Mouse (Mus musculus) embryonic facial prominence, embryonic 13.5 days (tissue): ENCODE data around the gene Anapc15. TPM values are rescaled to one million over a fixed set of nuclear protein-coding genes. Genes with fewer than 3 reads are reported as not detected.
A peak's percentile ranks its signal among the peaks of the same experiment; 100 is the strongest.

Source experiments
- ATAC-seq: fragments of 200-750 bp; cut with Nextera tagmentation; 2 replicates; pipeline ENCODE4 v1.8.0; 2017; ENCODE audit warnings: low read depth; ENCODE audit not compliant: insufficient number of reproducible peaks, insufficient read depth, low FRiP score, low TSS enrichment
- H3K27ac ChIP-seq: fragments of 300-500 bp; sonication (generic); 2 replicates; pipeline ENCODE4 v1.5.1; 2015; ENCODE audit warnings: moderate library complexity, mild to moderate bottlenecking, inconsistent platforms
- H3K27me3 ChIP-seq: fragments of 300-500 bp; sonication (generic); 2 replicates; pipeline ENCODE4 v1.6.1; 2015; ENCODE audit warnings: mild to moderate bottlenecking, inconsistent platforms
- H3K36me3 ChIP-seq: fragments of 300-500 bp; sonication (generic); 2 replicates; pipeline ENCODE4 v1.6.1; 2015; ENCODE audit warnings: mild to moderate bottlenecking, inconsistent platforms
- H3K4me1 ChIP-seq: fragments of 300-500 bp; sonication (generic); 2 replicates; pipeline ENCODE4 v1.6.1; 2015; ENCODE audit warnings: inconsistent platforms
- H3K4me2 ChIP-seq: fragments of 300-500 bp; sonication (generic); 2 replicates; pipeline ENCODE4 v1.6.1; 2015; ENCODE audit warnings: moderate library complexity, mild to moderate bottlenecking, inconsistent platforms
- H3K4me3 ChIP-seq: fragments of 300-500 bp; sonication (generic); 2 replicates; pipeline ENCODE4 v1.5.1; 2015; ENCODE audit warnings: mild to moderate bottlenecking, inconsistent platforms
- H3K9ac ChIP-seq: fragments of 300-500 bp; sonication (generic); 2 replicates; pipeline ENCODE4 v1.6.1; 2015; ENCODE audit warnings: mild to moderate bottlenecking, inconsistent platforms
- H3K9me3 ChIP-seq: fragments of 300-500 bp; sonication (generic); 2 replicates; pipeline ENCODE4 v1.6.1; 2016; ENCODE audit warnings: inconsistent platforms
- WGBS: fragments of 180-500 bp; shearing (Covaris S2); methylation state at CpG from one replicate; pipeline ENCODE4 v1.1.7; 2015; ENCODE audit warnings: mixed read lengths; 5-methylcytosine and 5-hydroxymethylcytosine counted together
- polyA plus RNA-seq: library from polyadenylated mRNA; unstranded; fragments of >200 nt; fragmentation: Nextera tagmentation; extraction: Ambion mirVana; gene quantifications from 2 replicates; pipeline ENCODE4 v1.2.1, GENCODE M21; 2015

Gene Anapc15
- polyA plus RNA-seq, result 70.3 and 73.4 TPM in 2 replicates

DNA sequence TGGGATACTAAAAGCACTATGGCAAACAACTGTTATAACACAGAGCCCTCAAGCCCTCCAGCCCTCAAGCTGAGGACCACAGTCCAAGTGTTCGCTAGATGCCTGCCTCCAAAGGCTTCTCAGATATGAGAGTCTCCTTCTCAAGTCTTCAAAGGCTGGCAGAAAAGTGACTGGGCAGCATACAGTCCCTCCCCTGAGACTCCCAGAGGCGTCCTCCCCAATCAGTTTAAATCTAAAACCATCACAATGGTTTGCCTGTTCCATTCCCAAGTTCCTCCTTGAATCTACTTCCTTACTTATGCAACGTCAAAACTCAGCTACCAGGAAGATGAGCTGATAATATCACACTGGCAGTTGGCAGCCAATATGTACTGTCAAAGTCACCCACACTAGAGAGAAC, at the start of gene Anapc15:
Anapc15 (plus strand) TSS at position 301 of the 400 bp plus-strand sequence.
- Histone ChIP-seq H3K4me2 (no peak within 1 kb of the TSS), H3K27ac (no peak within 1 kb of the TSS), H3K36me3 (no peaks in the 10 kb centered on the region), H3K9ac (no peak within 1 kb of the TSS), H3K27me3 (no peaks in the 10 kb centered on the region), H3K4me1 (no peaks in the 10 kb centered on the region), H3K9me3 (no peaks in the 10 kb centered on the region), H3K4me3 (no peak within 1 kb of the TSS)
- WGBS, result 69% methylated on average over 3 of the region's 3 CpGs
- no peak for ATAC-seq

DNA sequence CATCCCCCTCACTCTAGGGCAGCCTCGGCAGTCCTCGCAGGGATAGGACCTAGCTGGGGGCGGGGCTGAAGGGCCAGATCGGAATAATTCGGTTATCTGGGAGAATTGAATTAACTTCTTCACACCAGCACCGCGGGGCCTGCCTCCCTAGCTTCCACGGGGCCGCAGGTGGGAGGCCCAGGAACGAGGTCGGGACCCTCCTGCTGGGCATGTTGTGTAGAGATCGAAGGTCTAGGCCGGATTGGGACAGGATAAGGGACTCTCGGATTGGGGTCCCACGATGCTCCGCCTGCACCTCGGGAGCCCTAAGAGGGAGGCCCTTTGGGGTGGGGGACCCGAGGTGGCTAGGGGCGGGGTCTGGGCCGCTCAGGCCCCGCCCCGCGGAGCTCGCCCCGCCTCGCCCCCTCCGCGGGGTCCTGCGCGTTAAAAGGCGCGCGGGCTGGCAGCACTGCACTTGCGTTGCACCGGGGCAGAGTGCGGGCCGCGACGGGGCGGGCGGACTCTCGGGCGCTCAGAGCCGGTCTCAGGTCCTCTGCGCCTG, 45.6 kb upstream of the Anapc15 start, which contains the start of gene Phox2a:
Phox2a (plus strand) TSS at position 453 of the 541 bp plus-strand sequence.
- Histone ChIP-seq H3K9me3 (no peaks in the 10 kb centered on the region), H3K4me1 (peaks cover 32% of the 10 kb centered on the region), H3K4me2 (peak within 1 kb of the TSS; percentile 58), H3K36me3 (peaks cover 2% of the 10 kb centered on the region), H3K27ac (no peak within 1 kb of the TSS), H3K4me3 (peak within 1 kb of the TSS; percentile 40), H3K27me3 (peaks cover 71% of the 10 kb centered on the region), H3K9ac (peak within 1 kb of the TSS; percentile 49; the same call in 1 of the 2 replicates)
- WGBS, result under 1% methylated on average over 43 of the region's 45 CpGs
- ATAC-seq, result no peak

DNA sequence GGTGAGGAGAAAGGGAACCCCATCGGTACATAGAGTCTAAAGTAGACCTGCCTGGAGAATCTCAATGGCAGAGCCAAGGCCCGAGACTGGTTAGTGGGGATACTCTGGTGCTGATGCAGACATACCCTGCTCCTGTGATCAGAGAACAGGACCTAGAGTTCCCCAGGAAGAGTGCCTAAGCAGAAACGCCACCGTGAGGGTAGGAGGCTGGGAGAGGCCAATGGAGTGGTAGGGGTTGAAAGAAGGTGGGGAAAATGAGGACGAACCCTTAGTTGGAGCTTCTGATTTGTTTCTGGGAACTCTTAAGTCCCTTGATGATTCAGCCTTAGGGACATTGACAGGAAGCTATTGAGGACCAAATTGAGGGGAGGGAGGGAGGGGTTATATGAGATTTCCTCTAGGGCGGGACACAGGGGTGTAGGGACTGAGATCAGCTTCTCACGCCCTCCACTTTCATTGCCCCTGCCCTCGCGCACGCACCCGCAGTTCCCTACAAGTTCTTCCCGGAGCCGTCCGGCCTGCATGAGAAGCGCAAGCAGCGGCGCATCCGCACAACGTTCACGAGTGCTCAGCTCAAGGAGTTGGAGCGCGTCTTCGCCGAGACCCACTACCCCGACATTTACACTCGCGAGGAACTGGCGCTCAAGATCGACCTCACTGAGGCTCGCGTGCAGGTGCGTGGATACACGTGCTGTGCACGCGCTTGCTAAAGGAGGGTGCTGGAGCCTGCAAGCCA, 43.1 kb upstream of the Anapc15 start:
- H3K9ac ChIP-seq, result 0 out of 2 replicates have a peak overlapping the region, but pooled peaks have one; percentile 40
- peak overlapping the region; percentile 80 for H3K4me2 ChIP-seq
- peak overlapping the region; percentile 44 for H3K4me3 ChIP-seq
- H3K27ac ChIP-seq, result no peak overlapping the region
- H3K36me3 ChIP-seq, result peaks cover 25% of the 10 kb centered on the region
- WGBS, result 3% methylated on average over 35 of the region's 35 CpGs
- H3K9me3 ChIP-seq, result no peaks in the 10 kb centered on the region
- peaks cover 37% of the 10 kb centered on the region for H3K4me1 ChIP-seq
- ATAC-seq, result no peak
- H3K27me3 ChIP-seq, result peaks cover 86% of the 10 kb centered on the region

DNA sequence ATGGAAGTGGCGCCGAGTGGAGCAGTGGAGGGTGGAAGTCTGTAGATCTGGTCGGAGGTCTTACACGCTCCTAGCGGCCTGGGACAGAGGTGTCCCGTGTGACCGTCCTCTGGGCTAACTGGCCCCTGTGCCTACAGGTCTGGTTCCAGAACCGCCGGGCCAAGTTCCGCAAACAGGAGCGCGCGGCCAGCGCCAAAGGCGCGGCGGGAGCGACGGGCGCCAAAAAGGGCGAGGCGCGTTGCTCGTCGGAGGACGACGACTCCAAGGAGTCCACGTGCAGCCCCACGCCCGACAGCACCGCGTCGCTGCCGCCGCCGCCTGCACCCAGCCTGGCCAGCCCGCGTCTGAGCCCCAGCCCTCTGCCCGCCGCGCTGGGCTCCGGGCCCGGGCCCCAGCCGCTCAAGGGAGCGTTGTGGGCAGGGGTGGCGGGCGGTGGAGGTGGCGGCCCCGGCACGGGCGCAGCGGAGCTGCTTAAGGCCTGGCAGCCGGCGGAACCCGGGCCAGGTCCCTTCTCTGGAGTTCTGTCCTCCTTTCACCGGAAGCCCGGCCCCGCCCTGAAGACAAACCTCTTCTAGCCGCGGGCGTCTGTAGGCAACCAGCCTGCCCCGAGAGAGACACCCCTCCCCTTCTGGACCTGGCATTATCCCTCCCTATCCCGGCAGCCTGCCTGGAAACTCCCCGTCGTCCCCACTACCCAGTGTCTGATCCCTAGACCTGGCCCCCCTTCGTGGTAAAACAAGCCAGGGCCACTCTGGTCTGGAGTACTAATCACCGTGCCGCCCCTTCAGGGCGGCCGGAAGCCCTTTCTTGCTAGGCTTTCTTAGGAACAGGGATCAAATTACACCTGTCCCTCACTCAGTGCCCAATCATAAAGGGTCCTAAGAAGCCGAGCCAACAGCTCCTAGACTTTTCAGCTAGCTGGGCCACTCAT, 41.7 kb upstream of the Anapc15 start:
- H3K4me3 ChIP-seq, result peak overlapping the region; percentile 44
- H3K36me3 ChIP-seq, result peaks cover 39% of the 10 kb centered on the region
- WGBS, result under 1% methylated on average over 68 of the region's 71 CpGs
- H3K4me2 ChIP-seq, result peak overlapping the region; percentile 80
- H3K9ac ChIP-seq, result peak overlapping the region; percentile 65
- H3K27ac ChIP-seq, result no peak overlapping the region
- no peaks in the 10 kb centered on the region for H3K9me3 ChIP-seq
- H3K4me1 ChIP-seq, result peaks cover 37% of the 10 kb centered on the region
- ATAC-seq, result peak; percentile 54; the same call in 1 of the 2 replicates
- peaks cover 76% of the 10 kb centered on the region for H3K27me3 ChIP-seq

DNA sequence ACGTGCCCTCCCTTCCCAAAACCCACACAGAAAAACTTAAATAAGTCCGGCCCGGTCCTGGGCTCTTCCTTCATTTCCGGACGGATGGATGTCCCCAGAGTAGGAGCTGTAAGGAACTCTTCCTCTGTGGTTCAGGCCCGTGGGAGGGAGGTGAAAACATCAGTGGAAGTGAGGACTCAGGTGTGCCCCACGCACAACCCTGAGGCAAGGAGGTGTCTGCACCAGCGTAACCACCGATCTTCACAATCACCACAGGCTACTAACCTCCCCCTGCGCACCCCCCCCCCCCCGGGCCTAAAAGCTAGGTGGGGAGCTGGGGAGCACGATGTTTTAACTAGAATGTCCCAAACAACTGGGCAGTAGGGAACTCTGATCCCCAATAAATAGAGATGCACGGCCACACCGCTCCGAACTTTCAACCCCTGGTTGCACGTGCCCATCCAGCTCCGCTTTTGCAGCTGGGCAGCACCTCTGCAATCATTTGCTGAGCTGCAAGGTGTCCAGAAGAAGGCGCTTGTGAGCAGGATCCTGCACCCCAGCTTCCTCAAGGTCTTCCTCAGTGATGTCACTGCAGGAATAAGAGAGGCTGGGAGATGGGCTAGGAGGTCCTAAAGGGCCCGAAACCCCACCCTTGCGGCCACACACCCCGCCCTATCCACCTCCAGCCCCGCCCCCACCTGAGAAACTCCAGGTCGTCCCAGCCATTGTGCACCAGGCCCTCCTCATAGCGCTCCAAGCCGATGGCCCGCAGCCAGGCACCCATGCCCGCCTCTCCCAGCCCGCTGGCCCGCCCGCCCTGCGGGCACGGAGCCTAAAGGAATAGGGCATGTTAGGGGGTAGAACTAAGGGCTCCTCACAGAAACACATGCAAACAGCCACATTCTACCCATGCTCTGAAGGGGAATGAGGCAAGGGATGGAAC, 40.4 kb upstream of the Anapc15 start:
- H3K4me3 ChIP-seq, result no peak overlapping the region

DNA sequence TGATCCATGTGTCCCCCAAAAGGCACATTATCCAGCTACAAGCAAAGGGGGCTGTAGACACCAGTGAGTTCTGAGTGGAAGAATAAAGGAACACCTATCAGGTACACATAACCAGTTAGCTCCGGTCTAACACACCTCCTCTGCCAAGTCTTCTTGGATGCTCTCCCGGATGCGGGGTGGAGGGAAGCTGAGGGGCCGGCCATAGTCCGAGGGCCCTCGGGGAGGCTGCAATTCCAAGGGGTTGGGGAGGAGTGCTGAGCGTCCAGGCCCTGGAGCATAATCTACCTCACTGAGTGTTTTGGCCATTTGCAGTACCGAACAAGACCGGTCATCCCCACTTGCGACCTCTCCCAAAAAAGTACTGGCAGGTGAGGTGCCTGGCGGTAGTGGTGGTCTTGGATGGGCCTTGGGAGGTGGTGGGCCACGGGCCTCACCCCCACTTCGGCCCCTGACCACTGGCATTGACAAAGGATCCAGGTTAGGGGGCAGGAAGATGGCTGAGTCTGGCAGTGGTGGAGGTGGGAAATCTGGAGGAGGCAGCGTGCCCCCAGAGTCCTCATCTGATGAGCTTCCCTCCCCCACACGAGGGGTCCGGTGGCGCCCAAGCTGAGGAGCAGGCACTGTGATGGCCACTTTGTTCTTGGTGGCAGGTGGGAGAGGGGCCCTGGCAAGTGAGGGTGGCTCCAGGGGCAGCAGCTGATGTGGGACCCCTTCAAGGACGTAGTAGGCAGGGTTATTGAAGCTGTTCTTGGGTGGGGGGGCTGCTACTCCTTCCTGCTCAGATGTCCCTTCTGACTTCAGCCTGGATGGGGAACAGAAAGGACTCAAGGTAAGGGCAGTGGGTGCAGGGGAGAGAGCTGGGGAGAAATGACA, 39.5 kb upstream of the Anapc15 start:
- Histone ChIP-seq H3K4me2 (no peak overlapping the region), H3K9me3 (no peaks in the 10 kb centered on the region), H3K27ac (no peak overlapping the region), H3K27me3 (peaks cover 54% of the 10 kb centered on the region), H3K4me1 (peaks cover 27% of the 10 kb centered on the region), H3K36me3 (peaks cover 60% of the 10 kb centered on the region), H3K9ac (no peak overlapping the region), H3K4me3 (no peak overlapping the region)
- ATAC-seq, result no peak
- 77% methylated on average over 18 of the region's 18 CpGs for WGBS

More for the DNA sequence above, 40.4 kb upstream of the Anapc15 start:
- H3K9me3 ChIP-seq, result no peaks in the 10 kb centered on the region
- H3K4me1 ChIP-seq, result peaks cover 32% of the 10 kb centered on the region
- H3K27me3 ChIP-seq, result peaks cover 63% of the 10 kb centered on the region
- H3K36me3 ChIP-seq, result peaks cover 51% of the 10 kb centered on the region
- H3K27ac ChIP-seq, result no peak overlapping the region
- peak; percentile 6; the same call in 1 of the 2 replicates for ATAC-seq
- no peak overlapping the region for H3K9ac ChIP-seq
- WGBS, result 34% methylated on average over 32 of the region's 32 CpGs
- no peak overlapping the region for H3K4me2 ChIP-seq

DNA sequence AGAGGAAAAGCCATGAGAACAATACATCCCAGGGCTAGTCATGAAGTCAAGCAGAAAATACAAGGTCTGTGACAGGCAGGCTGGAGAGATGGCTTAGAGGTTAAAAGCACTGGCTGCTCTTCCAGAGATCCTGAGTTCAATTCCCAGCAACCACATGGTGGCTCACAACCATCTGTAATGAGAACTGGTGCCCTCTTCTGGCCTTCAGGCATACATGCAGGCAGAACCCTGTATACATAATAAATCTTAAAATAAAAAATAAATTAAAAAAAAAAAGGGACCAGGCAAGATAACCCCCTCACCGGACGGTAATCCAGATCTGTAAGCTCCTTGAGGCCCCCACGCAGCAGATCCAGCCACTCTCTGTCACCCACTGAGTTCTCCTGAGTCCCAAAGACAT, 33.1 kb upstream of the Anapc15 start:
- 96% methylated on average over 3 of the region's 3 CpGs for WGBS
- Histone ChIP-seq H3K9ac (no peak overlapping the region), H3K9me3 (no peaks in the 10 kb centered on the region), H3K27ac (no peak overlapping the region), H3K4me3 (no peak overlapping the region), H3K36me3 (peaks cover 87% of the 10 kb centered on the region), H3K4me1 (peaks cover 20% of the 10 kb centered on the region), H3K4me2 (no peak overlapping the region), H3K27me3 (no peaks in the 10 kb centered on the region)
- ATAC-seq, result no peak

DNA sequence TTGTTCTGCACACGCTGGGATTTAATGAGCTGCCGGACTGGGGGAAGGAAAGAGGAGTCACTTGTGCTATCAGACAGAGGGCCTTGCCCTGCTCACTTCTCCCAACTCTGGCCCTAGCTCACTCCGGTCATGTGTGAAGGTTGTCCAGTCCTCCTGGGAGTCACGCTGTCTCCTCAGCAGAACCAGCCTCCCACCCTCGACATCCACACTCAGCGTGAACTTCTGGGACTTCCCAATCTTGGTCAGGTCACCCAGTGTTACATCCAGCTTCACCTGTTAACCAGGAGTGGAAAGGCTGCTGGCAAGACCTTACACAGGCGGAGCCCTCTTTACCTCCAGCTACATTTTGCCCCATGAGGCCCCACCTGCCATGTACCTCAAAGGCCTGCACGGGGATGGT, 32.1 kb upstream of the Anapc15 start:
- H3K9me3 ChIP-seq, result no peaks in the 10 kb centered on the region
- no peak overlapping the region for H3K4me3 ChIP-seq
- no peak overlapping the region for H3K27ac ChIP-seq
- 96% methylated on average over 8 of the region's 8 CpGs for WGBS
- H3K9ac ChIP-seq, result no peak overlapping the region
- no peak for ATAC-seq
- peaks cover 27% of the 10 kb centered on the region for H3K4me1 ChIP-seq
- no peaks in the 10 kb centered on the region for H3K27me3 ChIP-seq
- H3K4me2 ChIP-seq, result no peak overlapping the region
- H3K36me3 ChIP-seq, result peaks cover 77% of the 10 kb centered on the region

DNA sequence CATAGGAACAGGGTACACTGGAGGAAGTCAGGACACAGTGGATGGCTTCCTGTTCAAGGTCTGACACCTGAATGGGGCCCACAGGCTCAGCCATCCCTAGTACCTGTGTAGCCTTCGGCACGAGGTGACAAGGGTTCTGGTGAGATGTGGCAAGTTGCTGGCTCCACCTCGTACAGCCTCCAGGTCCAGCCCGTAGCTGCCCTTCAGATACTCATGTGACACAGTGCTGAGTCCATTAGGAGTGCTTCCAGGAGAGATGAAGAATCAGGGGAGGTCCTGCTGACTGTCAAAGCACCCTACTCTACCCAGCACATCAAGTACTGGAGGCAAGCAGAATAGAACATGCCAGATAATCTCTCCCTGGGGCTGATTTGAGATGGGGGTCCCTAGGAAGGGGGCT, 31.1 kb upstream of the Anapc15 start:
- H3K9ac ChIP-seq, result no peak overlapping the region
- H3K9me3 ChIP-seq, result no peaks in the 10 kb centered on the region
- ATAC-seq, result no peak
- peaks cover 27% of the 10 kb centered on the region for H3K4me1 ChIP-seq
- WGBS, result 89% methylated on average over 4 of the region's 4 CpGs
- H3K27me3 ChIP-seq, result no peaks in the 10 kb centered on the region
- H3K27ac ChIP-seq, result no peak overlapping the region
- peaks cover 67% of the 10 kb centered on the region for H3K36me3 ChIP-seq
- H3K4me3 ChIP-seq, result no peak overlapping the region
- no peak overlapping the region for H3K4me2 ChIP-seq

DNA sequence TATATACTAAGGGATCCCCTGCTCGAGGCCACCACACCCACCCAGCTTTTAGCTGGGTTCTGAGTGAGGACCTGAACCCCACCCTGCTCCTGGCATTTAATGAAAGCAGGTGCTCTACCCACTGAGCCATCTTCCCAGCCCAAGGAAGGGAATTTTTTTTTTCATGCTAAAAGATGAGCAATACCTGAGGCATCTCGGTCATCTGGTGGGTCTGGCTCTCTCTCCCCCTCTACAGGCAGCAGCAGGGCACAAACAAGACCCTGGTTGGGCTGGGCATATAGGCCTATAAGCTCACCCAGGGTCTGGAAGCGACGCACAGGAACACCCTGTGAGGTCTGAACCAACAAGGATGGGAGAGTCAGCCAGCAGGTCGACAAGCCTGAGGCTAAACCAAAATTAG, 30.2 kb upstream of the Anapc15 start:
- Histone ChIP-seq H3K4me2 (no peak overlapping the region; the same call in 1 of the 2 replicates), H3K4me3 (no peak overlapping the region), H3K4me1 (peaks cover 27% of the 10 kb centered on the region), H3K27ac (no peak overlapping the region), H3K9ac (no peak overlapping the region), H3K9me3 (no peaks in the 10 kb centered on the region), H3K36me3 (peaks cover 58% of the 10 kb centered on the region), H3K27me3 (no peaks in the 10 kb centered on the region)
- 68% methylated on average over 5 of the region's 5 CpGs for WGBS
- ATAC-seq, result no peak
